Mouse (Mus musculus) bone marrow macrophage, adult 2 months (primary cell): ENCODE results near the gene Kat7.

ENCODE experiments used
- CTCF ChIP-seq: IDR thresholded peaks from 2 replicates; pipeline ENCODE4 v1.5.1; 2012; ENCODE audit warnings: low read depth, mild to moderate bottlenecking, low read length, moderate library complexity
- POLR2A ChIP-seq: IDR thresholded peaks from 2 replicates; pipeline ENCODE4 v1.6.1; 2012; ENCODE audit warnings: mild to moderate bottlenecking, low read depth, low read length, borderline replicate concordance

DNA sequence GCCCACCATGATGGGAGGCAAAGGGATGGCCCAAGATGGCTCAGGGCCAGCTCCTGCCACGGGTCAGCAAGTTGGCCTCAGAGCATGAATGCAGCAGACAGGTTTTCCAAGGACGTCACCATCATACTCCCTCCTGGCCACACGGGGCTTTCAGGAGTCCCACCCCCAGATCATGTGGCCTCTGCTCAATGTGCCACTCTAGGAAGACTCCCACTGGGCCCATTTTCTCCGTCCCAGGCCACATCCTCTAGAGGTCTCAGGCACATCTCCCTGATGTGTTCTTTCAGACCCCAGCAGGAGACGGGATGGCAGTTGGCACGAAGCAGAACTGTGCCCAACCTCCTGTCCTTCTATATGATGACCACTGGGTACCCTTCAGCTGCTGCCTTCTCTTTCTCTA is 67.4 kb downstream of the Kat7 start:
- TF ChIP-seq CTCF (no peak), POLR2A (no peak)
